Mouse (Mus musculus): ENCODE measurements around the gene Jazf1. TPM values are rescaled to one million over a fixed set of nuclear protein-coding genes. Genes with fewer than 3 reads are reported as not detected.

Gene Jazf1
- polyA plus RNA-seq, 1 experiment from 2014 or later: 1.4 TPM

Other genes with a start within 250 kb of the Jazf1 start
- 0.28 and 0.32 TPM in 2 replicates for gene Creb5, start 218.6 kb upstream of the Jazf1 start, polyA plus RNA-seq (2015; fragmentation: Nextera tagmentation; extraction: Ambion mirVana)